Mouse (Mus musculus): ENCODE results near the gene Qsox2. TPM values are rescaled to one million over a fixed set of nuclear protein-coding genes. Genes with fewer than 3 reads are reported as not detected.

Qsox2 gene
- total RNA-seq, 2 experiments from 2014 or later: 5.3 to 10.3 TPM

DNA sequence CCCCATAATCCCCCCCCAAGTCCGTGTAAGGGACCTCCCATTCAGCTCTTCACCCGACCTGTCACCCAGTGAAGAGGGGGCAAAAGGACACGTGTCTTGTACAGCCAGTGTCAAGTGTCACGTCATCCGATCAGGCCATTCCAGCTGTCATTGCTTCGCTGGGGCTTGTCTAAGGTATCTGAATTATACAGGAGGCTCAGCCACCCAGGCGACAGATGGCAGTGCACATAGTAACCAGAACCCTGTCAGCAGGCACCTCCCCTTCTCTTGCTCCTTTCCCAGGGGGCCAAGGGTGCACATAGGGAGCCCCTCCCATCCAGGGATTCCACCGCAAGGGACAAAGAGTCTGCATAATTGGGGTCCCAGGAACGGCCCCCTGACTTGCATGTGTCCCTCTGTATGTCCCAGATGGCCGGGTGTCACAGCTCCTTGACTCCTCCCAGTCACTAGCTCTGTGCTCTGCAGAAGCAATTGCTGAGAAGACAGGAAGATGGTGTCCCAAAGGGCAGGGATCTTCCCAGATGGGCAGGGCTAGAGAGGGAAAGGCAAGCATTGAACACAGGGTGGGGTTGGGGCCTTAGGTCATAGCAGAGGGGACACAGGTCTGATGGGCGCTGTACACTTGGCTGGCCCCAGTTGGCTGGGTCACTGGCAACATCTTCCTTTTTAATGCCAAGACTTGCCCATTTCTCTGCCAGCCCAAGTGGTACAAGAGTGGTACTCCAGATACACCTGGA is 68.3 kb downstream of the Qsox2 start:
- no peak for ATAC-seq (replicated peaks; ENCODE audit: poor library complexity)

DNA sequence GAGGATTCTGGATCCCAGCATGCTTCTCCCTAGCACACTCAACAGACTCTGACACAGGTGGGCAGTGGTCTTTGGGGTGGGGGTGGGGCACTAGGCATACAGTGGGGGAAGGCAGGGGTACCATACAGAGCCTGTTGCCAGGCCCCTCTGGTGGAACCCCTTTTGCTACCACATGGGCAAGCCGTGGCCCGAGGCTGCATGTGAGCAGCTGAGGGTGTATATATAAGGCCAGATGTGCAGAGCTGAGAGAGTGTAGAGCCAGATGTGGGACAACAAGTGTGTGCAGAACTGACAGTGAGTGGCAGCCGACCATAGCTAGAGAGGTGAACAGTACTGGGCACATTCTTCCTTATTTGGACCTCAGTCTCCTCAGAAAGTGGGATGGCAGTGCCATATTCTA is 70.4 kb downstream of the Qsox2 start:
- ATAC-seq (replicated peaks; ENCODE audit: poor library complexity): no peak

Other genes starting within 250 kb of the Qsox2 start
- 62.2 and 62.7 TPM in 2 replicates for gene Ubac1, start 215.8 kb downstream of the Qsox2 start, total RNA-seq (2015)
- 34.4 and 44.1 TPM in 2 replicates for gene Ubac1, start 215.8 kb downstream of the Qsox2 start, total RNA-seq (2017)
- 1.1 and 1.2 TPM in 2 replicates for gene Nacc2, start 114.3 kb downstream of the Qsox2 start, total RNA-seq (2015)
- 0.67 and 1.2 TPM in 2 replicates for gene Nacc2, start 114.3 kb downstream of the Qsox2 start, total RNA-seq (2017)
- gene Lhx3, start 29.2 kb downstream of the Qsox2 start, total RNA-seq (2015): not detected in 2 replicates
- gene Lhx3, start 29.2 kb downstream of the Qsox2 start, total RNA-seq (2017): not detected in 2 replicates
- not detected in 2 replicates for gene Ccdc187, start 57.0 kb upstream of the Qsox2 start, total RNA-seq (2015)
- not detected in 2 replicates for gene Ccdc187, start 57.0 kb upstream of the Qsox2 start, total RNA-seq (2017)
- gene Gpsm1, start 78.0 kb upstream of the Qsox2 start, total RNA-seq (2015): 6.7 and 7.1 TPM in 2 replicates
- gene Gpsm1, start 78.0 kb upstream of the Qsox2 start, total RNA-seq (2017): 7.4 and 11.9 TPM in 2 replicates
- 6.4 and 6.8 TPM in 2 replicates for gene Dnlz, start 114.6 kb upstream of the Qsox2 start, total RNA-seq (2015)
- gene Dnlz, start 114.6 kb upstream of the Qsox2 start, total RNA-seq (2017): 5.8 and 6.9 TPM in 2 replicates
- 27.3 and 33.3 TPM in 2 replicates for gene Card9, start 123.4 kb upstream of the Qsox2 start, total RNA-seq (2015)
- 99.2 and 121 TPM in 2 replicates for gene Card9, start 123.4 kb upstream of the Qsox2 start, total RNA-seq (2017)
- 15.6 and 23.2 TPM in 2 replicates for gene Snapc4, start 143.1 kb upstream of the Qsox2 start, total RNA-seq (2015)
- 35.6 and 41.8 TPM in 2 replicates for gene Snapc4, start 143.1 kb upstream of the Qsox2 start, total RNA-seq (2017)
- 44.4 and 53.5 TPM in 2 replicates for gene Entr1, start 151.8 kb upstream of the Qsox2 start, total RNA-seq (2015)
- gene Entr1, start 151.8 kb upstream of the Qsox2 start, total RNA-seq (2017): 33.6 and 37.9 TPM in 2 replicates
- 36.7 and 50.1 TPM in 2 replicates for gene Pmpca, start 151.8 kb upstream of the Qsox2 start, total RNA-seq (2015)
- 52.8 and 62.4 TPM in 2 replicates for gene Pmpca, start 151.8 kb upstream of the Qsox2 start, total RNA-seq (2017)
- gene Inpp5e, start 171.7 kb upstream of the Qsox2 start, total RNA-seq (2015): 13.5 and 13.9 TPM in 2 replicates
- gene Inpp5e, start 171.7 kb upstream of the Qsox2 start, total RNA-seq (2017): 5.3 and 7.1 TPM in 2 replicates
- gene Sec16a, start 207.7 kb upstream of the Qsox2 start, total RNA-seq (2015): 33.9 and 48.3 TPM in 2 replicates
- gene Sec16a, start 207.7 kb upstream of the Qsox2 start, total RNA-seq (2017): 23.9 and 29.7 TPM in 2 replicates